Mouse (Mus musculus) ES-CJ7 (cell line): Measurements from ENCODE around the gene Specc1l.
"Not testable (repeated sequence)": the region's sequence is repeated elsewhere in the genome, so short reads cannot be mapped to it uniquely, and the experiment has no call there.

ENCODE experiments used
- DNase-seq: peaks from one replicate; pipeline ENCODE4 v3.0.0; 2011; ENCODE audit warnings: low read depth, low spot score

The Specc1l gene

DNA sequence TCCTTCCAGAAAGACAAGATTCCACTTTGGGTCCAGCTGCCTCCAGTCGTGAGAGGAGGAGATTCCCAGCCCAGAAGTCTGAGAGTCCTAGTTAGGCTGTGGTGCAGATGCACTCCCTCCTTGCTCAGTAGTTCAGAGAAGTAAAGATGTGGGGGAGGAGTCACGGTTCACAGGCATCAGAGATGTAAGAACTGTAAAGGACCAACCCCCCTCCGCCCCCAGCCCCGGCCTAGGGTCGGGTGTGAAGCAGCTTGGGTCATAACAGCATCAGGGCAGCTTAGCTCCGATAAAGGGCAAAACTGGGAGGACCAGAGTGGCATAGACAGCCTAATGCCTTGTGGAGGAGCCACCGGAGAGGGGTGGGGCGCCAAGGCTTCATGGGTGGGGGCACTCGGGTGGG is 104.6 kb downstream of the Specc1l start:
- peak; percentile 37 for DNase-seq

DNA sequence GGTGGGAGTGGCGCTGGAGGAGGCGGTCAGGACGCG is 104.8 kb downstream of the Specc1l start, which contains the start of gene Adora2a:
Gene Adora2a (plus strand): TSS at position 6 of the 36 bp plus-strand sequence.
- DNase-seq: no peak

DNA sequence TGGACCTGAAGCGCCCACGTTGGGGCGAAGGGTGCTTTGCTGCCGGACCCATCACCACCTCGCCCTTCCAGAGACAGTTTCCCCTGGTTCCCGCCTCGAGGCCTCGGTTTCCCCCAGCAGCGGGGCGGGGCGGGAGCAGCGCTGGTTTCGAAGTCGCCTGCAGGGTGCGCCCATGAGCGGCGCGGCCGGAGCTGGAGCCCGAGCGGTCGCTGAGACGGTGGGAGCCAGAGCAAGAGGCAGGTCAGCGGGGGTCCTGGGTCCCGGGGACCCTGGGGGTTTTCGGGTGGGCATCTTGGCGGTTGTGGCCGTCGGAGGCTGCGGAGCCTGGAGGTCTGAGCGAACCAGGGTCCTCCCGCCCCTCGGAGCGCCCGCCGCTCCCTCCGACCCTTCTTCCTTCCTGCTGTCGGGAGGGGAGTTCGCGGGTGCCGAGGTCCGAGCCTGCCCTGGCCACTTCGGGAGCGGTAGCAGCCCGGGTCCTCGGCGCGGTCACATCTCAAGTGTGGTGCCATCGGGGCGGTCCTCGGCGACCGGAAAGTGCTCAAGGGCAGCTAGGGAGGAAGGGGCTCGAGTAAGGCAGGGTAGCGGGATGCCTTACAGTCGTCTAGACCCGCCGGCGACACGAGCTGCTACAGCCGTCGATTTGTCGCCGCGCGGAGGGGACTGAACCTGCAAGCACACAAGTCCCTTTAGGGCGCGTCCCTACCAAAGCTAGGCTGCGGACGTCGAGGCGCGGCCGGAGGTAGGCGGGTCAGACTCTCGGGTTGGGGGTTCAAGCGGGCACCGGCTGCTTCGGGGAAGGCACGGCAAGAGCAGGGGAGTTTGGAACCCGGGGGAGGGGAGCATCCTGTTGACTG is 105.3 kb downstream of the Specc1l start:
- DNase-seq: peak; percentile 53

DNA sequence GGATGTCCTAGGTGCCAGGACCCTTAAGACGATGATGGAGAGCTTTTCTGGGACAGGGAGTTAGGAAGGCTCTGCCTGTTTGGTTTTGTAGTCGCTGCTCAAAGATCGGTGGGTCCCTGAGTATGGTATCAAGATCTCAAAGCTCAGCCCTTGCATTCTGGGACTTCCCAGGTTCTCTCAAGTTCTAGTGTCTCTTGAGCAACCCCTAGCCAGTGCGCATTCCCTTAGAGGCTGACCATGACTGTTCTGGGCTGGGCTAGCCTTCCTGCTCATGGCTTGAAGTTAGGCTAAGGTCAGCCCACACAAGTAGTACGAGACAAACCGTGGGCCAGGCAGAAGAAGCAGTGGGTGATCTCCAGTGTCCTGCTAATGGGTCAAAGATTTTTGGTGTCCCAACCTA is 106.3 kb downstream of the Specc1l start:
- DNase-seq: no peak

DNA sequence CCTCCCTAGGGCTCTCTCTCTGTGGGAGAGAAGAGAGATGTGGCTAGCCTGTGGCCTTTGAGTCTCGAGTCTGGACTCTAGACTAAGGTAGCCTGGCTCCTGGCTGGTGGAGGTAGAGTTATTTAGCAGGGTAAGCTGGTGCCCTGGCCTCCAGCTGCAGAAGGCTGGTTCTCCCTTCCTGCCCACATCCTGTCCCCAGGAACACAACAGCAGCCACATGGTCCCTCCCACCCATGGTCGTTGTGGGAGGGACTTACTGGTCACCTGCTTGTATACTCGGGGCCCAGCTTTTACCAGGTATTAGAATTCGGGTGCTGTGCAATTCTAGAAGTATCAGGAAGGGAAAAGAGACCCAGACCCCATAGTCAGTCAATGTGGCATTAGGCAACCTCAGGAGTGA is 108.4 kb downstream of the Specc1l start:
- DNase-seq: no peak

DNA sequence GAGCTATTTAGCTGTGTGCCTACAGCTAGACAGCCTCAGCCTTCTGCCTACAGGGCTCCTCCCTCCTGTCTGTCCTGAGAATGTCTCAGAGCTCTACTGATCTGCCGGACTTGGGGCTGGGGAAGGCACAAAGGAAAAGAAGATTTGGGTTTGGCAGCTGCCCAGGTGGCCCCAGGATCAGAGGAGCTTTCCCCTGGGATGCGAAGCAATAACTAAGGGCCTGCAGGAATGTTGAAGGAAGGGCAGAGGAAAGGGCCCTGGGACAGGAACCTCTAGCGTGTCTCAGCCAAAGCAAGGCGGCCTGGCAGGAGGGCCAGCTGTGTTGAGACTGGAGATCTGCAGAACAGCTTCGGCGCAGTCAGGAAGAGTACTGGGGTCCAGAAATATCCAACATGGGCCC is 111.1 kb downstream of the Specc1l start:
- DNase-seq: no peak

DNA sequence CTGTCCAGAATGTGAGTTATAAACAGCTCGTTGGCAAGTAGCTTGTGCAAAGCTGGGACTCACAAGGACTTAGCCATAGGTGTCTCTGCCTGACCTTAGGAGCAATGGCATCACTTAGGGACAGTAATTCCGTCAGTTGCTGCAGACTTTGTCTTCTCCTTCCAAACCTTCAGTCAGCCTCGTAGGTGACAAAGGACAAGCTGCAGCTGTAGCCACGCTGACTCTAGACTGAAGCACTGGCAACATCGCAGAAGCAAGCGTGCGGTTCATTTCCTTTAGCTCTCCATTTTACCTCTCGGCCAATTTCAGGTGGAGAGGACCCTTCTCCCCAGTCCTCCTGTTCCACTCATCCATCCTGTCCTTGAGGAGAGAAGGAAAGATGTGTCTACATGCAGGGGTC is 112.1 kb downstream of the Specc1l start:
- DNase-seq: no peak

DNA sequence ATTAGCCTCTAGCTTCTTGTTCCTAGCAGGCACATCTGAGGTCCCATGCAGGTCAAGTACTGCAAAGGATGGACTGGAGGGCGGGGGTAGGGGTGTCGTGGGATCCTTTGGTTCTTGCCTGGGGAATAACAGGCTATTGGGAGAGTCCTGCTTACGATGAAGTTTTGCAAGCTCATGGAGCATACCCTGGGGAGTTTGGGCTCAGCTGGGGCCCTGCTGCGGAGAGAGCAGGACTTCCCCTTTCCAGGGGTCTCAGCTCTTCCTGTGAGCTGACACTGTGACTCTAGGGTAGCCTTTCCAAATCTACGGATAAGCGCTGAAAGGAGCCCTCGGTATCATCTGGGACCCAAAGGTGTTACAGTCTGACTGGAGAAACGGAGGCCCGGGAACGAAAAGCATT is 112.5 kb downstream of the Specc1l start:
- no peak for DNase-seq

DNA sequence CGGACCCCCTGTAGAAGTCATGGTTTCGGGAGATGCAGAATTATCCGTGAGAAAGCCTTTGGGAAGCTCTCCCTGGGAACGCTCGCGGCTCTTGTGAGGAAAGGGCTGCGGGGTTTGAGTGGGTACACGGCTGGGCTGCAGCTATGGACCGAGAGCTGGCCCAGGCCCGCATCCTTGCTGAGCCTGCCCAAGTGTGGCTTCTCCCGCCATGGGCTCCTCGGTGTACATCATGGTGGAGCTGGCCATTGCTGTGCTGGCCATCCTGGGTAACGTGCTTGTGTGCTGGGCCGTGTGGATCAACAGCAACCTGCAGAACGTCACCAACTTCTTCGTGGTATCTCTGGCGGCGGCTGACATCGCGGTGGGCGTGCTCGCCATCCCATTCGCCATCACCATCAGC is 113.9 kb downstream of the Specc1l start:
- DNase-seq: no peak

DNA sequence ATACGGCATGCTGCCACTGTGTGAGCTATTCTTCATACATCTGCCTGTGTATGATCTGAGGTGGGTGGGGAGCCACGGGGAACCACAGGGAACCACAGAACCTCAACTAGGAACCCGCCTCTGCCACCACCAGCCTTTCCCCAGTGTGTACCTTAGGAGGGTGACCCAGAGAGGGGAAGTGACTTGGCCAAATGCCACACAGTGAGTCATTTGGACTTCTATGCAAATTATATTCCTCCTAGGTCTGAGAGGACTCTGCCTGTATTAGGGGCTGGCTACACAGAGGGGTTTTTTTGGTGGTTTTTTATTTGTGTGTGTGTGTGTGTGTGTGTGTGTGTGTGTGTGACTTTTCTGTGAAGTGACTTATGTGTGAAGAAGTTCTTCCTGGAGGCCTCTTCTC is 114.7 kb downstream of the Specc1l start:
- no peak for DNase-seq

DNA sequence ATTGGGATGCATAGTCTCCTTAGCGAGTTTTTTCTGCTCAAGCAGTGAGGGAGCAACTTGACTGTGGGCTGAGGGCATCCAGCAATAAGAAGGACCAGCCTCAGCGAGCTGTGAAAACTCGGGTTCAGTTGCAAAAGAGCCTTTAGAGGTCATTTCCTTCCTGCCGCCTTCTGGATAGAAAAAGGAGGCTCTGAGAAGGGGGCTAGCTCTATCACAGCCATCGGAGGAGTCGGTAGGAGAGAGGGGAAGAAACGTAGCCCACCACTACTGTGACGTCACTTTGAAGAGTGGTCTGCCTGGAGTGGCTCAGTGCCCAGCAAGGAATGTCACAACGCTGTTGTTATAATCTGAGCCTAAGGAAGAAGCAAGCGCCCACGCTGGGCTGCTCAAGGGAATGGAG is 115.2 kb downstream of the Specc1l start:
- DNase-seq: no peak

DNA sequence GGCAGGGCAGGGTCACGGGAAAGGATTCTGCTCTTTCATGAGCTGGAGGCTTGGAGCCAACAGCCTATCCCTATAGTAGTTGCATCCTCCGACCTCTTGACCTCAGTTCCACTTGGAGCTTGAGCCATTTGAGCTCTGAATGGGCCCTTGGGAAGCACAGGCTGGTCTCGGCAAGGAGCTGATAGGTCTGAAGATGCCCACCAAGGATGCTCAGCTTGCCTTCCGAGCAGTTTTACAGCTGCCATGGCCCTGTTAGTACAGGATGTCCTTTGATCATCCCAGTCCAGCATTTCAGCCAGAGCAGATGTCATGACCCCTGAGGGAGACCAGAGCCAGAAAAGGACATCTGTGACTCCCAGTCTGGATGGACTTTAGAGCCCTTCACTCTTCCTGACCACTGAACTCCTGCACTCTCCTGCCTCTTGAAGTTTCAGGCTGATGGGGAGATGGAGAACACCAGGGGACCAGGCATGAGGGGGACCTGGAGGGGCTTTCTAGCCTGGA is 116.4 kb downstream of the Specc1l start:
- DNase-seq: no peak

DNA sequence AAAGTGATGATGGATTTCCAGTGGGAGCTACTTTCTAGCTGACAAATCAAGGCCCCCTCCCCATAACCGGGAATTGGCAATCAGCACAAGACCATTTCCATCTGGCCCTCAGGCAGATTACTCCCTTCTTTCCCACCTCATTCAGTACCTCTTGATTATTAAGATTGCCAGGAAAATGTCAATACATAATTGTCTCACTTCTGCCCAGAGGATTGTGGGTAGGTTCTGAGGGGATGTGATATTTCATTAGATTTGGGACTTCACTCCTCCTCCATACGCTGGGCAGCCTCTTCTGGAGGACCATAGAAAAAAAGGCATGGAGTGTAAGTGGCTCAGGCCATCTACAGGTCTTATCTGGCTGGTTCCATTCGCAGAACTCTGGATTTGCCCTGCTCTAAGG is 120.4 kb downstream of the Specc1l start:
- no peak for DNase-seq

DNA sequence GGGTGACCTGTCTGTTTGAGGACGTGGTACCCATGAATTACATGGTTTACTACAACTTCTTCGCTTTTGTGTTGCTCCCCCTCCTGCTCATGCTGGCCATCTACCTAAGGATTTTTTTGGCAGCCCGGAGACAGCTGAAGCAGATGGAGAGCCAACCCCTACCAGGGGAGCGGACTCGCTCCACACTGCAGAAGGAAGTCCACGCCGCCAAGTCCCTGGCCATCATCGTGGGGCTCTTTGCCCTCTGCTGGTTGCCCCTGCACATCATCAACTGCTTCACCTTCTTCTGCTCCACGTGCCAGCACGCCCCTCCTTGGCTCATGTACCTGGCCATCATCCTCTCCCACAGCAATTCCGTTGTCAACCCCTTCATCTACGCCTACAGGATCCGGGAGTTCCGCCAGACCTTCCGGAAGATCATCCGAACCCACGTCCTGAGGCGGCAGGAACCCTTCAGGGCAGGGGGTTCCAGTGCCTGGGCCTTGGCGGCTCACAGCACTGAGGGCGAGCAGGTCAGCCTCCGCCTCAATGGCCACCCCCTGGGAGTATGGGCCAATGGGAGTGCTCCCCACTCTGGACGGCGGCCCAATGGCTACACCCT is 121.4 kb downstream of the Specc1l start:
- DNase-seq: no peak

DNA sequence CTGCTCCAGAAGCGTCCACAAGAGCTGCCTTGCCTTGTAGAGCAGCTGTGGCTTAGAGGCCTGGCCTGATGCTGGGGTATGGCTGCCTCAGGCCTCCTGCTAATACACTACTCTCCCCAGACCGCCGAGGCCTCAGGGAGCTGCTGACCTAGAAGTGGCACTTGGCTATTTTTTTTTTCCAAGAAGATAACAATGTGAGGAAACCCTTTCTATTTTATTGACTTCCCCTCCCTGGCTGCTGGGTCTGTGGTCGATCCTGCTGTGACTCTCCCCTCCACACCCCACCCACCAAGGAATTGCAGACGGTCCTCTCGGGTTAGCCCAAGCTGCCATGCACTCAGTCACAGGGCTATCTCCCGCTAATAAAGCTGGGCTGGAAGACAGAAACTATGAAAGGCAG is 122.3 kb downstream of the Specc1l start:
- DNase-seq: no peak

DNA sequence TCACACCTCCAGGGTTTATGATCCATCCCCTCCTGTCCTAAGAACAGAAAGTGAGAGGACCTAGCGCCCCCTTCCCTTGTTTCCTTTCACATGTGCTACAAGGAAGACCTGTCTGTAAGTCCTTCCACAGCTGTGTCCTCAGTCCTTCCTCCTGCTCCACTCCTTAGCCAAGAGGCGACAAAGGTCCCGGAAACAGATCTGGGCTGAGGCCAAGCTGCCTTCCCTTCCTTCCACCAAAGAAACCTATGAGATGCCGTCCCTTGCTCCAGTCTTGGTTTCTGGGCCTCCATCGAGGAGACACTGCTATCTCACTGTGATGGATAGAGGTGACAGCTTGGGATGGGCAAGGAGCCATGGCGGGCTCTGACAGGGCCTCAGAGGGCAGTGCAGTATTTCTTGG is 123.2 kb downstream of the Specc1l start:
- no peak for DNase-seq

DNA sequence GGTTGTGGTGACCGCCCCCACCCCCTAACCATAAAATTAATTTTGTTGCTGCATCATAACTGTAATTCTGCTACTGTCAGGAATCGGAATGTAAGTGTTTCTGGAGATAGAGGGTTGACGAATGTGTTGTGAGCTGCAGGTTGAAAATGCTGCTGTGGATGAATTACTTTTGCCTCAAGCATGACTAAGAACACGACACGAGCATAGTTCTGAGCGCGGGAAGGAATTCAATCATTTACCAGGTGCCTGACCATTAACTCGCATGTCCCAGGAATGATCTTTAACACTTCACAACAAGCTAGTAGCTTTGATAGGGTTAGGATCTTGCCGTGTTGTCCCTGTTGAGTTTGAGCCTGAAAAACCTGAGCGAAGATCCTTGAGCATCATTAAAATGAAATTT is 125.4 kb downstream of the Specc1l start:
- no peak for DNase-seq

DNA sequence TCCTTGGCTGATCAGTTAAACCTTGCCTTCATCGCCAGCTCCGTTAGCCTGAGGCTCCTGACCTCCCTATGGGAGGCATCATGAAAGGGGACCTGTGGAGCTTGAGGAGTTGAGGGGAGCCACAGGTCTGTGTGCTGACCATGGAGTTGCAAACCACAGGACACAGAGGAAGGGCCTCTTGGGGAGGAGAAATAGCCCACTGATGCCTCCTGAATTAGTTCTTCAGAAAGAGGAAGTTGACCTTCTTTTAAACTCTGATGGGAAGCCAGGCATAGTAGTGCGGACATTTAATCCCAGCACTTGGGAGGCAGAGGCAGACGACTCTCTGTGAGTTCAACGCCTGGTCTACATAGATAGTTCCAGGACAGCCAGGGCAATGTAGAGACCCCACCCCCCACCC is 127.0 kb downstream of the Specc1l start:
- no peak for DNase-seq

DNA sequence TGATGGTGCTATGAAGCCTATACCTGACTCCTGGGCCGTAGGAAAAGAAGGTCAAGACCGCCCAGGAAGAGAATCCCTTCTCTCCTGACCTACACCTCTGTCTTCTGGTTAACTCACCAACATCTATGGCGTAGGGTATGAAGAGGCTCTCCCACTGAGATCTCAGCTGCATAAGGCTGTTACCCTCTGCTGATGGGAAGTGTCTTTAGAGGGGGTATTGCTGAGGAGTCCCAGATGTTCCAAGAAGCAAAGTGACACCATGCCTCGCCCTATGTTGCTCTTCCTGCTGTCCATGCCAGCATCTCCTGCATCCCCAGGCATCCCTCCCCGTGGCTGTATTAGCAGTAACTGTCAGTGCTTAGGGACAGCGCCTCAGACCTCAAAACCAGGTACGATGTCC is 127.5 kb downstream of the Specc1l start:
- no peak for DNase-seq

DNA sequence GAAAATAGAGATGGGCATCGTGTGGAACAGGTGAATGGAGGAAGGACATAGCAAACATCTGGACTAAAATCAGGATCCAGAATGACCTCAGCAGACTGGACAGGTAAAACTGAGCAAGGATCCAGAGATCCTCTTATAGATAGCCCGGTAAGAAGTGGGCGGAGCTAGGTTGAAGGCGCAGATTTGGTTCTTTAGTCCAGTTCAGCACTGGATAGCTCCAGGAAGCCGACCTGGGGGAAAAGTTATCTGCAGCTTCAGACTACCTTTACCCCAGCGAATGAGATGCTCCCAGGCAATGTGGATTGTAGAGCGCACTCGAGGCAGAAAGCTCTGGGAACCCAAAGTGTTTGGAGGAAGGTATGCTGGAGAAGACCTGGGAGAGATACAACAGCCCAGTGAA is 130.1 kb downstream of the Specc1l start:
- peak; percentile 45 for DNase-seq

DNA sequence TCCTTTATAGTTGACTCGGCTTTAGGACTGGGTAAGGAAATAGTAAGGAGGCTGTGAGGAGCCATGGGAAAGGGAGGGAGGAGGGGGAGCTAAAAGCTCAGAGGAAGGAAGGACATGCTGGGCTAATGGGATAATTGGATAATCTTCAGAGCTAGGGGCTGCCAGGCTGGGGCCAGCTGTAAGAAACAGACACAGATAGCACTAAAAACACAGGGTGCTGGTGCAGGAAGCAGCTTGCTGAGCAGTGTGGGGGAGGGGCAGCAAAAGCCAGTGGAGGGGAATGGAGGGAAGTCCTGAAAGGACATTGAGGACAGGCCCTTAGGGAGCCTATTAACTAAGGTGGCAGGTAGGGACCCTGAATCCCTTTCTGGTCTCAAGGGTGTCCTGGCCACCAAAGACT is 132.7 kb downstream of the Specc1l start:
- not testable (repeated sequence) for DNase-seq

DNA sequence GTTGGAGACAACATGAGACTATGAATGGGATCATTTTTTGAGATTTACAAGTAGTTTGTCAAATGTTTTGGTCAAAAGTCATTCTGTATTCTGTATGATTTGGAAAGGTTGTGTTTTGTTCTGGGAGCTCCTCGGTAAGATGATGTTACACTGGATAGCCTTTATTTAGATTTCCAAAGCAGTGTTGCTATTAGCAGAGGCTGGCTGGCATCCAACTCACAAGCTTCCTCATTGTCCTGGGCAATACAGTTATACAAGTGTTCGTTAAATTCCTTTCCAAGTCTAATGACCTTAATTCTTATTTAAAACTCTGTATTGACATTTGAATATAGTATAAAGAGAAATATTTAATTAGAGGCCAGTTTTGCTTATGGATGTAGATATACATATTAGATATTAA is 133.4 kb downstream of the Specc1l start:
- no peak for DNase-seq

DNA sequence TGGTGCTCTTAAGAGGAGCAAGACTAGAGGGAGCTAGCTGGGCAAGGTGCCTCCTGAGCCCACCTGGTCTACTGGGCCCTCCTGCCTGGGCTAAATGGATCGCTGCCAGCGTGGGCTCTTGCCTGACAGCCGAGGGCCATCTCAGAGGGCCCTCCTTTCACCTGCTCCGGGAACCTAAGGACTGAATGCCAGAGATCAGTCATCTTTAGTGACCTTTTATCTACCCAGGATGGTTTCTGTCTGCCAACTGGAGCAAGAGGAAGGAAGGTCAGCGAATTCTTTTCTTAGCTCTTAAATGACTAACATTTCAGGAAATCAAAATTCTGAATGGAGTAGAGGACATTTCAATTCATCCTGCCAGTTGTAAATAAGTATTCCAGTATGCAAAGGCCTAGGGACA is 138.7 kb downstream of the Specc1l start:
- DNase-seq: no peak

DNA sequence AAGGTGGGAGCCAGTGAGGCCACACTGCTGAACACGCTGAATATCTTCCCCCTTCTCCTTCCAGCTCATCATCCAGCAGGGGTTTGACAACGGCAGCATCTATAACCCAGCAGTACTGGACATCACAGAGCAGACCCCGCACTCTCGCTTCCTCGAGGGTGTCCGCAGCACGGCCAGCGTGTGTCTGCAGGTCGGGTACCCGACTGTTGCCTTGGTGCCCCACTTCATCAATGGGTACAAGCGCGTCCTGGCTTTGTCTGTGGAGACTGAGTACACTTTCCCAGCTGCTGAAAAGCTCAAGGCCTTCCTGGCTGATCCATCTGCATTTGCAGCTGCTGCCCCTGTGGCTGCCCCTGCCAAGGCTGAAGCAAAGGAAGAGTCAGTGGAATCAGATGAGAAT is 140.7 kb downstream of the Specc1l start:
- DNase-seq: no peak
